Mouse (Mus musculus) telencephalon, adult 2 months (tissue): Measurements from ENCODE around the gene Urm1.
A peak's percentile ranks its signal among the peaks of the same experiment; 100 is the strongest.
"Not testable (repeated sequence)": the region's sequence is repeated elsewhere in the genome, so short reads cannot be mapped to it uniquely, and the experiment has no call there.

Source experiments
- DNase-seq: peaks from one replicate; pipeline ENCODE4 v3.0.0-alpha.2; 2011; ENCODE audit warnings: low read depth, low spot score

Gene Urm1

GRCm38 (mm10) chr2:29865125-29865524 is 45.2 kb downstream of the Urm1 start:
- DNase-seq, result no peak

GRCm38 (mm10) chr2:29868949-29869645 is 49.2 kb downstream of the Urm1 start, which contains the start of gene Cercam:
Gene Cercam, plus strand, starts transcription at chr2:29869164.
- DNase-seq, result no peak

GRCm38 (mm10) chr2:29869646-29870451 is 50.0 kb downstream of the Urm1 start:
- DNase-seq, result no peak

GRCm38 (mm10) chr2:29872581-29873295 is 52.9 kb downstream of the Urm1 start:
- no peak for DNase-seq

GRCm38 (mm10) chr2:29873801-29874200 is 53.9 kb downstream of the Urm1 start:
- DNase-seq, result no peak

GRCm38 (mm10) chr2:29878061-29878460 is 58.2 kb downstream of the Urm1 start:
- no peak for DNase-seq

- no peak for DNase-seq
Observed at GRCm38 (mm10) chr2:29879191-29879590, 59.3 kb downstream of the Urm1 start.

GRCm38 (mm10) chr2:29879964-29880830 is 60.3 kb downstream of the Urm1 start:
- peak; percentile 54 for DNase-seq

- not testable (repeated sequence) for DNase-seq
Observed at GRCm38 (mm10) chr2:29886659-29887292, 66.9 kb downstream of the Urm1 start.

- DNase-seq, result peak; percentile 92
Observed at GRCm38 (mm10) chr2:29889066-29889944, 69.4 kb downstream of the Urm1 start, which contains the start of gene Odf2. Gene Odf2, plus strand, starts transcription at chr2:29889221.

- DNase-seq, result peak; percentile 55
Observed at GRCm38 (mm10) chr2:29889991-29890833, 70.3 kb downstream of the Urm1 start.

GRCm38 (mm10) chr2:29891773-29892172 is 71.9 kb downstream of the Urm1 start:
- DNase-seq, result no peak
